Mouse (Mus musculus) kidney, adult 9 months (tissue): ENCODE data around the gene Sec22b.

Experiments used
- DNase-seq: peaks from one replicate; pipeline ENCODE4 v3.0.0; 2022

Gene Sec22b

DNA sequence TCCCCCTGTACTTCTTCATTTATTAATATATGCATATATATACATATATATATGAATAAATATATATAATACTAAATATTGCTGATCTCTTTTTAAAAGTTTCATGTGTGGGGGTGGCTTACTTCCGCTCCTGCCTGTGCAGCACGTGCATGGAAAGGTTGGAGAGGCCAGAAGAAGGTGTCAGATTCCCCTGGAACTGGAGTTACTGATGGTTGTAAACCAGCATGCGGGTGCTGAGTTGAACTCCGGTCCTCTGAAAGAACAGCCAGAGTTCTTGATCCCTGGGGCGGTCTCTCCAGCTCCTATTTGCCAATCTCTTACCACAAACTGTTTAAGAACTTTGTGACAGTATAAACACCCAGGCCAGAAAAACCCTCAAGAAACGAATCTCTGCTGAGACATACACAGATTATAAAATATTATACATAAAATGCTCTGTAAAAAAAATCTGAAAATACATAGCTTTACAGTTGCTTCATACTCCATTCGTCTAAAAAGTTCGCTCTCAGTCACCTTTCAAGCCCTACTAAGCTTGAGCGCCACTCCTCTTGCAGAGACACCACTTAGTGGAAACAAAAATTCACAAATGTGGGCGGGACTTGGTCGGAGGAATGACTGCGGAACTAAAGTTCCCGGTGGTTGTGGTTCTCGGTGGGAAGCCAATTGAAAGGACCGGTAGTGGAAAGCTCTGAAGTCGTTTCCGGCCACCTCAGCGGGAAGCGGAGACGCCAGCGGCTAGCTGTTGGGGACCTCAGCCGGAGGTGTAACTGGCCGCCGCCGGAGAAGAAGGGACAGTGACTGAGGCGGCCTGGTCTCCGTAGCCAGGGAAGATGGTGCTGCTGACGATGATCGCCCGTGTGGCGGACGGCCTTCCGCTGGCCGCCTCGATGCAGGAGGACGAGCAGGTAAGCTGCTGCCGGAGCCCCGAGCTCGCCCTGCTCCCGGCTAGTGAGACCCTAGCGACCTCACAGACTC lies at the start of gene Sec22b:
Gene Sec22b (plus strand): TSS at position 675 of the 975 bp plus-strand sequence.
- peak; percentile 94 for DNase-seq

DNA sequence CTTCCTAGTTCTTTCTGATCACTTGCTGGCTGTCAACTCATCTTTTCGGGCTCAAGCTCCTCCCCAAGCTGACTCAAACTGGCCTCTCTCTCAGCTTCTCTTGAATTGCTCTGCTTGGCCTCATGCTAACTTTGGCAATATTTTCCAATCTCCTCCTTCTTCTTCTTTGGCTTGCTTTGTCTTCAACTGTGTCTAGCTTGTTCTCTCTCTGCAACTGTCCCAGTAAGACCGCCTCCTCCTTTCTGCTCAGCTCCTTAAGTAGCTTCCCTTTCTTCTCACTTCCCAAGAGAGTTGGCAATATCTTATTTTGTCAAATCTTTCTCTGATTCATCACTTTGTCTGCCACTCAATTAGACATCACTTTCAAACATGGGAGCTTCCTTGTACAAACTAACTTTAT lies 49.2 kb upstream of the Sec22b start:
- no peak for DNase-seq

DNA sequence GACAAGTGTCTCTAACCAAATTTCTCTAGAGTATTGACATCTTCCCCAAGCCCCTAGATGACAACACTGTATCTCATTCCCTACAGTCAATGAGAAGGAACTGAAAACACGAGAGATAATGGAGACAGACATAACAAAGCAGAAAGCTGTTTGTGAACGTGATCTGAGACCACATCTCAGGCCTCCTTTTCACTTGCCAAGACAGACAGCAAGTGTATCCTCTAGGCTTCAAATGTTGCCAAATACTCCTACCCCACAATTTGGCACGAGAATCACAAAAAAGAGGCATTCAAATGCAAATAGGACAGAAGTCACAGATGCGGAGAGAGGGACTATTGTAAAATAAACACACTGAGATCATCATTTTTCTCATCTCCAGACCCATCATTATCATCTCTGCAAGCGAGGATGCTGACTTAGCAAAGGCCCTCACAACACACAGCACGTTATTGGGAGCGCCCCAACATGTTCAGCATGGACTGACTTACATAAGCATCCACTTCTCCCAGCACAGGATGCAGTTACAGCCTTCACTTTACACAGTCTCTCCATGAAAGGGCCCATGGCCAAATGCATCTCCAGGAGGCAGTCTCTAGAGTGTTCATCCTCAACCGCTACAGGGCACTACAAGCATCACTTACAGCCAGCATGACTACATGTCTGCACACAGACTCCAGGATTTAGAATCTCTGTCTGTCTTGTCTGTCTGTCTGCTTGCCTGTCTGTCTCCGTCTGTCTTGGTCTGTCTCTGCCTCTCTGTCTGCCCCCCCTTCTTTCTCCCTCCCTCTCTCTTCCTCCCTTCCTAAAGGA lies 46.2 kb upstream of the Sec22b start:
- no peak for DNase-seq

DNA sequence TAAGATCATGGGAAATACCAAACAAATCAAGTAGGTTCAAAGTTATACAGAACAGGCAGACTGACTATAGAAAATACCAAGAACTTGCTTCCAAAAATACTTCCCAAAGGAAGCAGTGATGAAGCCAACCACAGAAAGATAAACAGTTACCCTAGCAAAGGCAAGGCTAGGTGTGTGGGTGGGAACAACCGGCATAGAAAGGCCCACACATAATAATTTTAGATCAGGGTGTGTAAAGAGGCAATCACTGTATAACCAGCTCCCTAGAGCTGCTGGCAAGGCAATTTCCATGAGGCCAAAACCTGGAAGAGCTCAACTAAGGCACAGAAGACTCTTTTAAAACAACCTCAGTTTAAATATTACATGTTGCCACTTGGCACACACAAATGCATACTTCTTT lies 41.6 kb upstream of the Sec22b start:
- DNase-seq, result no peak

DNA sequence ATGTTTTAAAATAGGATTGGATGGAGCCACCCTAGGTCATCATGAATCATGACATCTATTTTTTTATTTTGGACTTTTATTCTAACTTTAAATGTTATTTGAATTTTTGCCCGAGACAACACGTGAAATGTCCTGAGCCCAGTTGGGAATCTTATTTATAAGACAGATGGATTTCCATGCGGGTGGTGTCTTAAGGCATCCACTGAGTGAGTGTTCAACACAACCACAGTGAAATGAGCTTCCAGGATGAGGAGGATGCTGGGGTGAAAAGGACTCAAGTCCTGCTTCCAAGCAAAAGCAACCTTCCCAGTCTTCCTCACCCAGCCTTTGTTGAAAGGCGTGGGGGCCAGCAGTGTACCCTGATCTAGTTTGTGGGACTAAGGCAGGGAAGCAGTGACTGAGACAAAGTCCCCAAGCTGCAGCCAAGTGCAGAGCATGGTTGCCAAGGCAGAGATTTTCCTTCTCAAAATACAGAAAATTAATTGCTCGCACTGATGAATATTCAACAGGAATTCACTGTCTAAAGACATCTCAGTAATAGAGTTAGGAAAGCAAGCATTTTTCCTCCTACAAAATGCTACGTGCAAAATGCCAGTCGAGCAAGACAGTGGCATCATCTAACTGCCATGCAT lies 40.1 kb upstream of the Sec22b start:
- DNase-seq, result no peak

DNA sequence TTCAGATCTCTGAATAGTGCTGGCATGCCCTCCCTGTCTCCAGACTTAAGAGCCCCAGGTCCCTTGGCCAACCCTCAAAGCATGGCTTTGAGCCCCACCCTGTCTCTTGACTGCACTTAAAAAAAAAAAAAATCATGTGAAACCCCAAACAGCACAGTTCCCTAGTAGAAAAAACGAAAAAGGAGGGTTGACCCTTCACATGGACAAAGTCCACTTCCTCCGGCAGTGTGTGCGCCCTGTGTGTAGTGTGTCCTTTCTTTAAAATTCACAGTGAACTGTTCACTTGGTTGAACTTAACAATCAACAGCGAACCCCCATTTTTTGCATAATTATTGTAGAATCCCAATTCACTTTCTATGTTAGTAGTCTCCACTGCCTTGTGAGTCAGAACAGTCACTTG lies 34.3 kb upstream of the Sec22b start:
- DNase-seq, result peak; percentile 30

DNA sequence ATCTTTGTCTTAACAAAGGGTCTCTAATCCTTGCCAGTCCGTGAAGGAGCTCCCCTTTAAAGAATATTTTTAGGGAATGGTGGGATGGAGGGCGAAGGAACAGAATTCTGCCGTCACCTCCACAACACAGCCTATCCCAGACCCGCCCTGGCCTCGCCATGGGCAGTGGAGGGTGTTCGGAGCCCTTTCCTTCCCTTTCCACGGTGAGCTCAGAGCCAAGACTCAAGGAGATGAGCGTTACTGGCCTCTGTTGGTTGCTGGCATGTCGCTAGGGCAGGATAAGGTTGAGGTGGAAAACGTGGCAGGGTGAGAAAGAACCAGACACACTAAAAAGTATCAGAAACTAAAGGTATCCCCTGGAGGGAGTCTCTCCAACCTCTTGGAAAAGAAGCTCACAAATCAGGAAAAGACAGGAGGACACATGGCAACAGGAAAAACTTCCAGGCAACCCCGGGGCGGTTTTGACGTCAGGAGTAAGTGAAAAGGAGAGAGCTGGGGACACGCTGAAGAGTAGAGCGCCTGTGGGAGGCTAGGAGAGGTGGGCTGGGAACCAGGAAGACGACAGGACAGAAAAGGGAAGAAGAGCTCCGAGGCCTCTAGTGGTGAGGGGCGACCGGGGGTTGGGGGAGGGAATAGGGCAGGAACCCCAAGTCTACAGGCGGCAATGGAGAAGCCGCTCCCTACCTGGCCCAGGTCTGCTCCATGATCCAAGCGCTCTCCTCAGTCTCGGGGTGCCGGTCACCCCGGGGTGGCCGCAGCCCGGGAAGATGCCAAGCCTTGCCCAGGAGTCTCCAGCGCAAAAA lies 33.6 kb upstream of the Sec22b start:
- peak; percentile 23 for DNase-seq

DNA sequence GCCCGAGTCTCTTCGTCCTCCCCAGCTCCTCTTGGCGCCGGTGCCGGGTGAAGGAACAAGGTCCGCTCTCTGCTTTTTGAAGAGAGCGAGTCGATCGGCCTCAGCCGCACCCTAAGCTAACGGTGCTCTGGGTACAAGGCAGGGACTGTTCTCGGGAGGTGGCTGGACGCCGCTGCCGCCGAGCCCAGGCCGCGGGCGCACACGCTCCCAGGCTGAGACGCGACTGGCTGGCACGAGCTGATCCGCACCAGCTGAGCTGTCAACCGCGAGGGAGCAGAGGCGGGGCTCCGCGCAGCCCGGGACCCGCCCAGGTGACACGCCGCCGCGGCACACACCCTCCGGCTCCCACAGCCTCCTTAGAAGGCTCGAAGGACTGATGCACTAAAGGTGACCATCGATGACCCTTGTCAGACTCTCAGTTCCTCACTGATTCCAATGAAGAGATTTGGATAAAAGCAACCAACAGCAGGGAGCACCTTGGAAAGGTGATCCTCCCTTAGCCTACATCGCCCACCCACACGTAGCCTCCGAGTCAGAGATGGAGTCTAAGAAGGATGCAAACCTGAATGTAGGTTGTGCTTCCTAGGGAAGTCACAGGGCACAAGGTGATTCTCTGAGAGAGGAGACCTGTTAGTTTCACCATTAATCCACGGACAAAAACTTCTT lies 32.8 kb upstream of the Sec22b start:
- DNase-seq, result peak; percentile 65

DNA sequence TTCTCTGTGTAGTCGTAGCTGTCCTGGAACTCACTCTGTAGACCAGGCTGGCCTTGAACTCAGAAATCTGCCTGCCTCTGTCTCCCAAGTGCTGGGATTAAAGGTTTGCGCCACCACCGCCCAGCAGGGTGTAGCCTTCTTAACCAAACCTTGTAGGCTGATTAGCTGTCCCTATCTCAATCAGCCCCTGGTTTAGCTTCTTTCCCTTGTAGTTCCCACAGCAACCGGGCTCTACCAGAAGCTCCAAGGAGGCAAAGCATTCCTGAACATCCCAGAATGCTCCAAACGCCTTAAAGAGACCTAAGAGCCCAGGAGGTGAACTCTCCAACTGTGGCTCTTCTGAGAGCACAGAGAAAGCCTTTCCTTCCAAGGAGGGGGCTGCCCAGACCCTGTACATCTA lies 32.3 kb upstream of the Sec22b start:
- DNase-seq, result no peak

DNA sequence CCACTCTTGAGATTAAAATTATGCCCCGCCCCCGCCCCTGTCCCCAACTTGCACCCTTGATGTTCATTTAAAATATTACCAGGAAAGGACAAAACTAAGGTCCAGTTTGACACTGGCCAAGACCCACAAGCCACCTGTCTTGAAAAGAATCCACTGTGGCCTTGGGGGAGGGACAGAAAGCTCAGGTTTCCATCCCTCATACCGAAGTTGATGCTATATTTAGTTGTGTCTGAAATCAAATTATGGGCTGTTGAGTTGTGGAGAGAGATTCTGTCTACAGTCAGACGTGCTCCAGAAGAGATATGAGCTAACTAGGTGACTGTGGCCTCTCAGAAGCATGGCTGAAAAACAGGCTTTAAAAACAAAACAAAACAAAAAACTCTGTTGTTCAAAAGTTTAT lies 31.3 kb upstream of the Sec22b start:
- no peak for DNase-seq

DNA sequence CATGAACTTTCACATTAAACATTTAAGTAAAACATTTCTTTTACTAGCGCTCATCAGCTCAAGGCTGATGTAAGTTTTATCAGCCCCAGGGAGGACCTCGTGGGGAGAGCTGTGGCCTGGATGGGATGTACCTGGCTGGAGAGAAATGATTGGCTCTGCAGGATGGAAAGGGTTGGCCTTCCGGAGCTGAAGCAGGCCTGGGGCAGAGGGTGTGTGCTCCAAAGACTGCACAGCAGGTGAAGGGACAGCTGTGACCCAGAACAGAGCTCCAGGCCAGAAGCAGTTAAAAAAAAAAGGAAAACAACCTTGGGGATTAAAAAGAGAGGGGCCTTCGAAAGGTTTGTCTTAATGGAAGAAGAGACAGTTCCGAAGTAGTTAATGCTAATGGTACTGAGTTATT lies 26.2 kb upstream of the Sec22b start:
- no peak for DNase-seq

DNA sequence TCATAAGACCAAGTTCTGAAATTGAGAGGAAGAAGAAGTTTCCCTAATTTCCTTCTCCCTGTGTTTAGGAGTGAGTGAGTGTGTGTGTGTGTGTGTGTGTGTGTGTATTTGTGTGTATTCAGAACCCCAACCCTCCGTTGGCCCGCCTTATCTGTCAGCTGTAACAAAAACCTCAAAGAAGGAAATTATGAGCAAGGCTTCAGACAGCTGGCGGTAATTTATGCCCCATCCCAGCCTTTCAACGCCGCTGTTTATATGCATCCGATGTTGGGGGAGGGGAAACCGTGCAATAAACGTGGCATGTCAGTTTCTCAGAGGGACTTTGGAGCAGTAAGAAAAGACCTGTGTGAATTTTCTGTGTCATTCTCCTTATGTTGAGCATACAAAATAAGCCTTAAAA lies 24.7 kb upstream of the Sec22b start:
- DNase-seq, result no peak

DNA sequence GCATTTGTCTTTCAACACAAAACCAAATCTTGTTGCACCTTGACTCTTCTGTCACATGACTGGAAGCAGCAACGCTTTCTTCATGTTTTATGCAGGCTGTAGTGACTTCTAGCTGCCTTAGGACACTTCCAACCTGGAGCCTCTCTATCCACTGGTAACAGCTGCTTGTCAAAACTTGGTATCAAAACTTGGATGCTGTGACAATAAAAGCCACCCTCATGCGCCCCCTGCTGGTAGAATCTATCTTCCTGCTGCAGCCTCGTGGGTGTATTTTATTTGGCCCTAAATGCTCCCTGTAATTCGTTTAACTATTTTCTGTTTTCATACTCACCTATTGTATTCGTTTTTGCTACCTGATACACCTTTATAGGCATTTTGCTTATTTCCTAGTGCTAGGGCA lies 21.8 kb upstream of the Sec22b start:
- DNase-seq, result peak; percentile 86

DNA sequence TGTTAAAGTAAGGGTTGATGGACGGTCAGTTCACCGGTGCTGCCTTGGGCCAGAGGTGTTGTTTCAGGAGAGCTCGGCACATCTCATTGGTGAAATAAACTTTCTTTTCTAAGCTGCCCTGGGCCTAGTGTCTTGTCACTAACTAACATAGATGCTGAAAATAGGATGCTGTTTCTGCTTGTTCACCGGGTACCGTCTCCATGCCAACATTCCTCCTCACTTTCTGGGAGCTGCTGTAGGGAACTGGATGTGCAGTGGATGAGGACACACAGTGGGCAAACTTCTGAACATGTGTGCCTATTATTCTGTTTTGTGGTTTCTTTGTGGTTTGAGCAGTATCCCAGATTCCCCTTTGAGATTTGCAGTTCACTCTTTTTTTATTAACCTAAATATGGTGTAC lies 19.4 kb upstream of the Sec22b start:
- no peak for DNase-seq

DNA sequence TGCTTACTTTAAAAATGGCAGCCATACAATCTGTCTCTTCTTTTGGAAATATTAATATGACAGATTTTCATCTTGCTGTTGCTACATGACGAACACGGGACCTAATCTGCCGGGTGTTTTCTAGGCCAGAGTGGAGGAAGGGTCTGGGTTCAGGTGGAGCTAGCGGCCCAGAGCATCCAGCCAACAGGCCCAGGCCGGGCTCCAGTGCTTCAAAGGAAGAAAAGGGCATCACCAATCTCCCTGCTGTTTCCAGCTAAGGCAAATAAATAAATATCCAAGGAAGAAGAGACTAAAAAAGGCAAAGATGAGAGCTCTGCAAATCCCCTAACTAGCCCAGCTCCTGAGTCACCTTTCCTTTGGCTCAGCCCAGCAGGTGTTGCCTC lies 13.2 kb upstream of the Sec22b start:
- no peak for DNase-seq

DNA sequence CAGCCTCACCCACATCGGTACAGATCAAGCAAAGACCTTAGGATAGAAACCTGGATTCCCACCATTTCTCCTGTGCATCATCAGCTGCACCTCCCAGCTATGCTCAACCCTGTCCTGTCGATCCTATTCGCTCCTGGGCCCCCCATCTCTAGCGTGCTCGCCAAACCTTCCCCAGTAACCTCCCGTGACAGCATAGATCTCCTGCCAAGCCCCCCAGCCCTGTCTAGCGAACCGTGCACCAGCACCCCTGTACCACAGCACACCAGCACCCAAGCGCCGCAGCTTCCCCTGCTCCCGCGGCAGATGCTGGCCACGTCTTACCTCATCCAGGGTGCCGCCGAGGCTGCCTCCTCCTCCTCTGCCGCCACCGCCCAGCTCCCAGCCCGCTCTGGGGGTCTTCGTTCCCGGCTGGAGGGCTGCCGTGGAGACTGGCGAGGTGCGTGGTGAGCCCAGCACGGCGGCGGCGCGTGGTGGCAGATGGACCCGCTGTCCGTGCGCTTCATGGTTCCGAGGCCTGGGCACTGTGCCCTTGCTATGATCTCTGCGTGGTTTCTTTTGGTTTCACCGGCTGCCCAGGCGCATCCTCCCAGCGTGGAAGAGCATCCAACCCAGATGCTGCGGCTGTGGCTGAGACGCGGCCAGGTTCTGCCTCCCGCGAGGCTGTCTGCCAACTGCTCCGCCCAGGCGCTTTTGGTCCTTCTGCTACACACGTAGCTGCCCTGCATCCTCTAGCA lies 12.7 kb upstream of the Sec22b start, which contains the start of gene Pde4dip:
Gene Pde4dip (minus strand): TSS at position 540 of the 734 bp plus-strand sequence.
- DNase-seq, result no peak

DNA sequence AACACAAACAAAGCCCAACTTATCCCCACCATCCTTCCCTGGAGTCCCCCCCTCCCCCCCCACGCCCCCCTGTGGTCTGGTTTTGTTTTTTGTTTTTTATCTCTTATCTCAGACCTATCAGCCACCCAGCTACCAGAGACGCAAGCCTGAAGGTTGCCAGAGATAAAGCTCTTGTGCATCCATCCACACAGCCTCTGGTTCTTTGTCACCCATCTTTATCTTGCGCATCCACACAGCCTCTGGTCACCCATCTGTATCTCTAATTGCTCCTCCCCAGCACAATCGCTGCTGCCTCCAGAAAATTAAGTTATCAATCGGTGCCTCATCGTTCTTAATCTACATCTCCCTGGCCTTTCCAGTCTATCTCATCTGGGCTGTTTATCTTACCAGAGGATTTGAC lies 10.8 kb upstream of the Sec22b start:
- no peak for DNase-seq

DNA sequence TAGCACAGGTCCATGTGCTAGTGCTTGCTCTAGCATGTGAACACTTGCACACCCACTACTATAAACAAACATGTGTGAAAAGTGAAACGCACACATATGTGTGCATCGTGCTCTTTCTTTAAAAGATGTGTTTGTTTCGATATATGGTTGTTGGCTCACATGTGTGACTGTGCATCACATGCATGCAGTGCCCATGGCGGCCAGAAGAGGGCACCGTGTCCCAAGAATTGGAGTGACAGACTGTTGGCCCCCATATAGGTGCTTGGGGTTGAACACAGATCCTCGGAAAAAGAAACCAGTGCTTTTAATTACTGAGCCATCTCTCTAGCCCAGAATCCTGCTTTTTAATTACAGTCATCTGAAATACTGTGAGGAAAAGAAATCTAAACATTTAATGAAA lies 6.3 kb upstream of the Sec22b start:
- peak; percentile 34 for DNase-seq

DNA sequence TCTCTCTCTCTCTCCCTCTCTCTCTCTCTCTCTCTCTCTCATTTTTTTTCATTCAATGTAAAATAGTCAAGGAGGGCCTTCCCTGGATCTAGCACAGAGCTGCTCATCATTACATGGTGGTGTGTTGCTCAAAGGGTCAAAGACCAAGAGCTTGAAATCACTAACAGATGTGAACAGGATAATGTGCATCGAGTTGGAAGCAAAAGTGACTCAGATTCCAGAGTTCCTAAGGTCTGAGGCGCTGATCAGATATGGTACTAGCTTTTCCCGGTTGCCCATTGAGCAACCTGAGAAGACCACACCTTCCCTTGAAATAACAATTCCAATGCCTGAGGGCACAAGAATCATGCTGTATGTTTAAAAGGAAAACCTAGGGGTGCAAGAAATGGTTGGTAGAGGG lies 2.6 kb upstream of the Sec22b start:
- DNase-seq, result no peak

DNA sequence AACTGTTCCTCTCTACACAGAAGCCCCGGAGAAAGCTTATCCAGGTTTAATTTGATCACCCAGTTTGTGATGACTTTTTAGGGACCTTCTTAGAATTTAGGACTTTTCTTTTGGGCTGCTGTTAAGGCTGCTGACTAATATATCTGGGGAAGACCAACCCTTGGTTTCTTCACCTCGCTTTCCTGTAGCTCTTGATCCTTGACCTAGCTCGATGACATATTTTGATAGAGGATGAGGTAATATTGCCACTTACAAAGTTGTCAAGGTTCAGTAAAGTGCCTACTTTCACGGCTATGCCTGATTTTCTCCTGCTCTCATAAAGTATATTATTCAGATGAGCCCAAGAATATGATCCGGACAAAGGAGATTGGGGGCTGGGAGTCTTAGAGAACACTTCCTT lies 596 bp downstream of the Sec22b start:
- no peak for DNase-seq

DNA sequence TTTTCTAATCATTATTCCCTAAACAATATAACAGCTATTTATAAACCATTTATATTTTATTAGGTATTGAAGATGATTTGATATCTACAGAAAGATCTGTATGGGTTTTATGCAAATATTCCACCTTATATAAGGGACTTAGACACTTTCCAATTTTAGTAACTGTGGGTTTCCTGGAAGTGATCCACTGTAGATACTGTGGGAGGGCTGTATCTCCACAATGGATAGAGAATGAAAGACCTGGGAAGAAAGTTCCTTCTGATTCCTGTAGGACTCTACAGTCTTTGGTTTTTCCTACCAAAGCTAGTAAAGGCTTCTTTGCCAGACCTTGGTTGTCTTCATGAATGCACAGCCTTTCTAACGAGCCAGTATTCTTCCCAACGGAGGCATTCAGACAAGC lies 8.7 kb downstream of the Sec22b start:
- no peak for DNase-seq
